Mouse (Mus musculus) megakaryocyte-erythroid progenitor cell, adult 5-6 weeks (primary cell): ENCODE data around the gene Grk3. TPM values are rescaled to one million over a fixed set of nuclear protein-coding genes. Genes with fewer than 3 reads are reported as not detected.

ENCODE experiments used
- ATAC-seq: replicated peaks from 2 replicates; pipeline ENCODE4 v1.8.0; 2016; ENCODE audit warnings: mild to moderate bottlenecking, inconsistent platforms; ENCODE audit not compliant: severe bottlenecking, poor library complexity, low FRiP score, low TSS enrichment
- total RNA-seq, 2 experiments: library from RNA; stranded (forward) in 1 of 2; stranded (reverse) in 1 of 2; fragments of 200-1000, 215-1000 nt in 1 of 2; fragments of >200 nt in 1 of 2; fragmentation: Nextera tagmentation in 1 of 2; gene quantifications; 2 replicates each; pipeline ENCODE4 v1.2.3; 2014 to 2017

The Grk3 gene
- total RNA-seq, 2 experiments from 2014 or later: 9.7 to 11.7 TPM

GRCm38 (mm10) chr5:112886687-112887491 lies 128.7 kb downstream of the Grk3 start:
- ATAC-seq: no peak

GRCm38 (mm10) chr5:112877391-112878115 lies 138.0 kb downstream of the Grk3 start:
- ATAC-seq: 0 out of 2 replicates have a peak, but pooled peaks have one; percentile 35

- 0 out of 2 replicates have a peak, but pooled peaks have one; percentile 56 for ATAC-seq
These were observed 138.7 kb downstream of the Grk3 start for GRCm38 (mm10) chr5:112876846-112877390.

- no peak for ATAC-seq
These were observed 142.6 kb downstream of the Grk3 start for GRCm38 (mm10) chr5:112872999-112873398.

- peak; percentile 58; the same call in 1 of the 2 replicates for ATAC-seq
These were observed 144.9 kb downstream of the Grk3 start for GRCm38 (mm10) chr5:112870729-112871128.

- no peak for ATAC-seq
These were observed 147.0 kb downstream of the Grk3 start for GRCm38 (mm10) chr5:112868620-112869019.

- ATAC-seq: no peak
These were observed 150.7 kb downstream of the Grk3 start for GRCm38 (mm10) chr5:112864719-112865367.

Other genes starting within 250 kb of the Grk3 start
- not detected in 2 replicates for gene Myo18b, start 119.4 kb downstream of the Grk3 start, total RNA-seq (2014; fragmentation: Nextera tagmentation)
- gene Myo18b, start 119.4 kb downstream of the Grk3 start, total RNA-seq (2017): not detected in 2 replicates
- gene Crybb2, start 54.3 kb upstream of the Grk3 start, total RNA-seq (2014; fragmentation: Nextera tagmentation): not detected in 2 replicates
- not detected in 2 replicates for gene Crybb2, start 54.3 kb upstream of the Grk3 start, total RNA-seq (2017)
- gene Crybb3, start 65.8 kb upstream of the Grk3 start, total RNA-seq (2014; fragmentation: Nextera tagmentation): not detected in 2 replicates
- gene Crybb3, start 65.8 kb upstream of the Grk3 start, total RNA-seq (2017): not detected in 2 replicates
- 9.9 and 12.3 TPM in 2 replicates for gene 2900026A02Rik, start 205.4 kb upstream of the Grk3 start, total RNA-seq (2014; fragmentation: Nextera tagmentation)
- gene 2900026A02Rik, start 205.4 kb upstream of the Grk3 start, total RNA-seq (2017): 5.8 and 6.8 TPM in 2 replicates
- gene Tmem211, start 211.1 kb upstream of the Grk3 start, total RNA-seq (2014; fragmentation: Nextera tagmentation): not detected in 2 replicates
- not detected in 2 replicates for gene Tmem211, start 211.1 kb upstream of the Grk3 start, total RNA-seq (2017)